Mouse (Mus musculus): ENCODE results near the gene Olfr924. TPM values are rescaled to one million over a fixed set of nuclear protein-coding genes. Genes with fewer than 3 reads are reported as not detected.
"Not testable (repeated sequence)": the region's sequence is repeated elsewhere in the genome, so short reads cannot be mapped to it uniquely, and the experiment has no call there.

The Olfr924 gene
- polyA plus RNA-seq (2016; fragmentation: Nextera tagmentation; extraction: Ambion mirVana) = not detected in 2 replicates

DNA sequence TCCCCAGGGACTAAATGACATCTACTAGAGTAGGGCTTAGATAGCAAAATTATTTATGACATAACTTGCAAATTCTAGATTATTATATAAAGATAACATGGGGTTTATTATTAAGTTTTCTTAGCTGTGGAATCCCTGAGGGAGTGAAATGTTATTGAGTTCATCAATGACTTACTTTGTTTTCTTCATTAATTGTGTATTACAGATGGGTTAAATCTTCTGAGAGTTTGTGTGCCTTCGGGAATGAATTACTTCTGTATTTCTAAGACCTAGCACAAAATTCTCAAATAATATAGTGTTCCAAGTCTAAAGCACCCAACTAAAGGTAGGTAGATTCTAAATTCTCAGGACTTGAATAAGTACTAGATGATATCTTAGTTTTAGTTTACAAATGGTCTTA lies at the start of gene Olfr924:
Gene Olfr924 (plus strand): TSS at position 301 of the 400 bp plus-strand sequence.
- H3K27ac ChIP-seq = no peak within 1 kb of the TSS
- H3K4me1 ChIP-seq = no peaks in the 10 kb centered on the region
- no peak within 1 kb of the TSS for H3K9ac ChIP-seq
- no peak for ATAC-seq
- WGBS (ENCODE audit: insufficient replicate concordance) = 69% methylated on average over 1 of the region's 1 CpGs
- H3K4me3 ChIP-seq = no peak within 1 kb of the TSS
- no peaks in the 10 kb centered on the region for H3K27me3 ChIP-seq (replicated peaks)
- H3K4me2 ChIP-seq = no peak within 1 kb of the TSS
- H3K9me3 ChIP-seq (replicated peaks) = no peaks in the 10 kb centered on the region
- no peaks in the 10 kb centered on the region for H3K36me3 ChIP-seq

DNA sequence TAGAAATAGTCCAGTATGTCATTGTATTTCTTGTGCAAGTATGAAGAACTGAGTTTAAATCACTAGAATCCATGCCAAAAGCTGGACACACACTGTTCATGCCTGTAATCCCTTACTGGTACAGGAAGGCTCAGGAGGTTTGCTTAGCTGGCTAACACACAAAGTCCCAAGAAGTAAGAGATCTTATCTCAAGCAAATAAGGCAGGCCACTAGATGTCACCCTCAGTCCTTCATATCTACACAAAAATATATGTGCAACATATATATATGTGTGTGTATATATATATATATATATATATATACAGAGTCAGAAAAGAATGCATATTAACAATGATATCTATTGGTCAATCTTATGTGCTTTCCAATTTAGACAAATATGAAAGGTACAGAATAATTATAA lies 38.6 kb upstream of the Olfr924 start:
- no peaks in the 10 kb centered on the region for H3K9me3 ChIP-seq (replicated peaks)

DNA sequence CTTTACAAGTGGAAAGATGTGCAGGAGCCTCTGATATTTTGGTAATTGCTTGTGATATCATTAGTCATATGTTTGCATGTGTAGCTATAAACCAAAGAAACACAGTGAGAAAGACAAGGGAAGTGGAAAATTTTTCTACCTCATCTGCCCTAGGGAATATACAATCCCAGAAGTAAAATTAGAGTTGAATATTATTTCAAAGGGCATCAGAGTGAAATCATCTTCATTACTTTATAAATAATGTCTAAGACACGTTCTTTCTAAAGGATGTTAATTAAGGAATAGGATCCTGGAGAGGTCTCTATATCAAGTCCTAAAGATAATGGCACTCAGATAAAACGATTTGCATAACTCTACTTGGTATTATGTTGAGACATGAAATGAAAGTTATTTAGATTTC lies 29.9 kb upstream of the Olfr924 start, which contains the start of gene Olfr922:
Gene Olfr922 (plus strand): TSS at position 301 of the 400 bp plus-strand sequence.
- H3K4me1 ChIP-seq = no peaks in the 10 kb centered on the region
- no peak within 1 kb of the TSS for H3K27ac ChIP-seq
- H3K9me3 ChIP-seq (replicated peaks) = no peaks in the 10 kb centered on the region
- no peaks in the 10 kb centered on the region for H3K36me3 ChIP-seq
- no peak within 1 kb of the TSS for H3K4me2 ChIP-seq
- WGBS (ENCODE audit: insufficient replicate concordance) = 43% methylated on average over 2 of the region's 2 CpGs
- H3K9ac ChIP-seq = no peak within 1 kb of the TSS
- H3K27me3 ChIP-seq (replicated peaks) = no peaks in the 10 kb centered on the region
- no peak within 1 kb of the TSS for H3K4me3 ChIP-seq
- ATAC-seq = no peak

More for the DNA sequence above, 38.6 kb upstream of the Olfr924 start:
- H3K36me3 ChIP-seq = no peaks in the 10 kb centered on the region
- no peak overlapping the region for H3K27ac ChIP-seq
- H3K27me3 ChIP-seq (replicated peaks) = no peaks in the 10 kb centered on the region
- no peak for ATAC-seq
- no peak overlapping the region for H3K4me3 ChIP-seq
- no peak overlapping the region for H3K9ac ChIP-seq
- no peaks in the 10 kb centered on the region for H3K4me1 ChIP-seq
- H3K4me2 ChIP-seq = no peak overlapping the region

DNA sequence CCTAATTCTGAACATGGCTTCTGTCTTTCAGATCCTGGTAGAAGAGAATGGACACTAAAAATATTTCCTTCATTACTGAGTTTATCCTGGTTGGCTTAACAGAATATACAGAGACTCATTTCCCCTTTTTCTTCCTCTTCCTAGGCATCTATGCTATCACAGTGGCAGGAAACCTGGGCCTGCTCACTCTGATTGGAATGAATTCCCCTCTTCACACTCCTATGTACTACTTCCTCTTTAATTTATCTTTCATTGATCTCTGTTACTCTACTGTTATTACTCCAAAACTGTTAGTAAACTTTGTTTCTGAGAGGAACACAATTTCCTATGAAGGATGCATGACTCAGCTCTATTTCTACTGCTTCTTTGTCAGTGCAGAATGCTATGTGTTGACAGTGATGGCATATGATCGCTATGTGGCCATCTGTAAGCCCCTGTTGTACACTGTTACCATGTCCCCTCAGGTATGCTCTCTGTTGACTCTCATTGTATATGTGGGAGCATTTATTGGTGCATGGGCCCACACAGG lies 28.7 kb upstream of the Olfr924 start:
- no peaks in the 10 kb centered on the region for H3K36me3 ChIP-seq
- no peak for ATAC-seq
- H3K9ac ChIP-seq = no peak overlapping the region
- H3K4me3 ChIP-seq = no peak overlapping the region
- no peaks in the 10 kb centered on the region for H3K27me3 ChIP-seq (replicated peaks)
- no peaks in the 10 kb centered on the region for H3K9me3 ChIP-seq (replicated peaks)
- H3K4me2 ChIP-seq = no peak overlapping the region
- 68% methylated on average over 1 of the region's 1 CpGs for WGBS (ENCODE audit: insufficient replicate concordance)
- H3K27ac ChIP-seq = no peak overlapping the region
- H3K4me1 ChIP-seq = no peaks in the 10 kb centered on the region

DNA sequence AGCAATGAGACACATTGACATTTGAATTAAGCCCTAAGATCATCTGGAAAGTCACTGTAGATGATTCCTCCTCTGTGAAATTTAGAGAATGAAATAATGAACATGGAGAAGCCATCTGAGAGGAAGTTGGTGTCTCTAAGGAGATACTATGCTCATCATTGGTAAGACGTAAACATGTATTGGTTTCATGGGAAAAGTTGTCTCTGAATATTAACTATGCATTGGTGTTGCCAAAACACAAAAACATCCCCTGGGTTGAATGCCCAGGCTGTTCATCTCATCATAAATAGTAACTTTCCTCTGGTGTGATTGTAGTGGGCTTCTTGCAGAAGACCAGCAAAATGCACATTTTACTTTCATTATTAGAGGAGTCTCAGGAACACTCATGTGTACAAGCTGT lies 18.0 kb upstream of the Olfr924 start, which contains the start of gene Olfr923:
Gene Olfr923 (plus strand): TSS at position 301 of the 400 bp plus-strand sequence.
- Histone ChIP-seq H3K27me3 (replicated peaks) (no peaks in the 10 kb centered on the region), H3K36me3 (no peaks in the 10 kb centered on the region), H3K4me3 (no peak within 1 kb of the TSS), H3K4me1 (no peaks in the 10 kb centered on the region), H3K9me3 (replicated peaks) (no peaks in the 10 kb centered on the region), H3K9ac (no peak within 1 kb of the TSS), H3K4me2 (no peak within 1 kb of the TSS), H3K27ac (no peak within 1 kb of the TSS)
- ATAC-seq = no peak
- WGBS (ENCODE audit: insufficient replicate concordance) = 64% methylated on average over 1 of the region's 1 CpGs

DNA sequence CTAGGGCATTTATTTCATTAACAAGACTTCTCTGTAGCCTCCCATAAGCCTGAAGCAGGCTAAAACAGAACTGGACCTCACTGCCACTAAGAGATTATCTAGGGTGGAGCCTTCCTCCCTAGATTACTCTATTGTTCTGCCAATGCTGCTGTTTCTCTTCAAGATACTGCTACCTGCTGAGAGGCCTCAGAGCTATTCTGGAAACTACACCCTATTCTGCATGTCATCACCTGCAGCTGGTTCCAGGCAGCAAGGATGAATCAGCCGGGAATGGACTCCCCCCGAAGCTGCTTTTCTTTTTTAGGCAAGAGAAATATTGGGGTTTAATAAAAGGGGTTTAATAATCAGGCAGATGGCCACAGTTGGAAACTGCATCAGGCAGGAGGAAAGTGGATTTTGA lies 11.2 kb upstream of the Olfr924 start:
- no peaks in the 10 kb centered on the region for H3K36me3 ChIP-seq
- no peak for ATAC-seq
- H3K27ac ChIP-seq = no peak overlapping the region
- no peak overlapping the region for H3K4me2 ChIP-seq
- H3K4me3 ChIP-seq = no peak overlapping the region
- no peaks in the 10 kb centered on the region for H3K4me1 ChIP-seq
- WGBS (ENCODE audit: insufficient replicate concordance) = 78% methylated on average over 2 of the region's 2 CpGs
- no peak overlapping the region for H3K9ac ChIP-seq
- no peaks in the 10 kb centered on the region for H3K27me3 ChIP-seq (replicated peaks)
- H3K9me3 ChIP-seq (replicated peaks) = no peaks in the 10 kb centered on the region

DNA sequence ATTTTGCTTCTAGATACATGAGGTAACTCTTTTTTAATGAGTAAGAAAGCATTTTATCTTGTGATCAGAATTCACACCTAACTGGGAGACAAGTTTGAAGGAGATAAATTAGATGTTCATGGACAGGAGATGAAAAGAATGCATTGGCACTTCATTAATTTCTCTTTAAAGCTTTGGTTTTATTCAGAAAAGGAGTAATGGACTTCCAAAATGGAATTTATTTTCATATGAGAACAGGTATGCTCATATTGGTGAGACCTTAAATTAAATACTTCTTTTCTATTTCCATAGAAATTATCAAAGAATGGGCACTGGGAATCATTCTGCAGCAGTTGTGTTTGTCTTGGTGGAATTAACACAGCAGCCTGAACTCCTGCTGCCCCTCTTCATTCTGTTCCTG lies 10.5 kb downstream of the Olfr924 start, which contains the start of gene Olfr26:
Gene Olfr26 (plus strand): TSS at position 301 of the 400 bp plus-strand sequence.
- no peak within 1 kb of the TSS for H3K4me3 ChIP-seq
- no peak within 1 kb of the TSS for H3K4me2 ChIP-seq
- H3K36me3 ChIP-seq = no peaks in the 10 kb centered on the region
- no peak within 1 kb of the TSS for H3K9ac ChIP-seq
- no peaks in the 10 kb centered on the region for H3K9me3 ChIP-seq (replicated peaks)
- ATAC-seq = no peak
- no peaks in the 10 kb centered on the region for H3K4me1 ChIP-seq
- no peak within 1 kb of the TSS for H3K27ac ChIP-seq
- H3K27me3 ChIP-seq (replicated peaks) = no peaks in the 10 kb centered on the region

DNA sequence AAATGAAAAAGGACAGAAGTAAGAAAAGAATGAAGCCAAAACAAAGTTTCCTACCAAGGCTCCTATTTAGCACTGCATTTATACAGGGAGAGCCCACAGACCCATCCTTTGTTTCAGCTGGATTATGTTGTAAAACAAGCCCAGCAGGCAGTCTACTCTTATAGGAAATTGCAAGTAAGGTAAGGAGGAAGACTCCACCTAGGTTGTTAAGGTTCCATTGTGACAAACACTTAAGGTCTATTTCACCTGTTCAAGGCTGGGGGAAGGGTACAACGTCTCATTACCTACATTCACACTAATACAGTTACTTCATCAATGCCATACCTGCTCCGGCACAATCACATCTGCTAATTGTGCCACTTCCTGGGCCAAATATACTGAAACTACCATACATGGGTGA lies 30.6 kb downstream of the Olfr924 start:
- H3K36me3 ChIP-seq; H3K4me3 ChIP-seq; H3K27ac ChIP-seq; H3K9me3 ChIP-seq (replicated peaks); H3K4me1 ChIP-seq; H3K4me2 ChIP-seq; ATAC-seq; H3K9ac ChIP-seq; H3K27me3 ChIP-seq (replicated peaks): not testable (repeated sequence)
- WGBS (ENCODE audit: insufficient replicate concordance) = 52% methylated on average over 2 of the region's 2 CpGs

DNA sequence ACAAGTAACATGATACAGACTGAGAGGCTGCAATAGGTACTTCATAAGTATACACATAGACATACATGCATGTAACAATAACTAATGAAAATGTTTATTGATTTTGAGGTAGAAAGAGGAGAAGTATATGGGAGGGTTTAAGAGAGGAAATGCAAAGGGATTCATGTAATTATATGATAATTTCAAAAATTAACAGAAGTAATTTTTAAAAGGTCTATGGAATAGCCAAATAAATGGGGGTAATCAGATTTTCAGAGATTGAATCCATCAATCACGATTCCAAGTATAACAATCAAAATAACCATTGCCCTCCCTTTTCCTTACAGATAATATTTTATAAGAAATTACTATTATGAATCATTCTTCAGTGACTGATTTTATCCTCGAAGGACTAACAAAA lies 32.6 kb downstream of the Olfr924 start, which contains the start of gene Olfr926:
Gene Olfr926 (plus strand): TSS at position 301 of the 400 bp plus-strand sequence.
- WGBS (ENCODE audit: insufficient replicate concordance) = 63% methylated on average over 2 of the region's 2 CpGs

More for the DNA sequence above, 32.6 kb downstream of the Olfr924 start, which contains the start of gene Olfr926:
- Histone ChIP-seq H3K4me1 (no peaks in the 10 kb centered on the region), H3K9me3 (replicated peaks) (0 out of 2 replicates have a peak, but pooled peaks cover 5% of the 10 kb centered on the region), H3K9ac (no peak within 1 kb of the TSS), H3K27ac (no peak within 1 kb of the TSS), H3K4me3 (no peak within 1 kb of the TSS), H3K4me2 (no peak within 1 kb of the TSS), H3K27me3 (replicated peaks) (no peaks in the 10 kb centered on the region), H3K36me3 (no peaks in the 10 kb centered on the region)
- ATAC-seq = no peak

Other genes with a start within 250 kb of the Olfr924 start
- gene Olfr914, start 239.3 kb upstream of the Olfr924 start, polyA plus RNA-seq (2016; fragmentation: Nextera tagmentation; extraction: Ambion mirVana) = not detected in 2 replicates
- not detected in 2 replicates for gene Olfr916, start 184.6 kb upstream of the Olfr924 start, polyA plus RNA-seq (2016; fragmentation: Nextera tagmentation; extraction: Ambion mirVana)
- gene Olfr917, start 178.6 kb upstream of the Olfr924 start, polyA plus RNA-seq (2016; fragmentation: Nextera tagmentation; extraction: Ambion mirVana) = not detected in 2 replicates
- not detected in 2 replicates for gene Olfr918, start 169.8 kb upstream of the Olfr924 start, polyA plus RNA-seq (2016; fragmentation: Nextera tagmentation; extraction: Ambion mirVana)
- gene Olfr919, start 140.8 kb upstream of the Olfr924 start, polyA plus RNA-seq (2016; fragmentation: Nextera tagmentation; extraction: Ambion mirVana) = not detected in 2 replicates
- 9.0 and 9.2 TPM in 2 replicates for gene Vwa5a, start 126.2 kb upstream of the Olfr924 start, polyA plus RNA-seq (2016; fragmentation: Nextera tagmentation; extraction: Ambion mirVana)
- not detected in 2 replicates for gene Olfr920, start 92.2 kb upstream of the Olfr924 start, polyA plus RNA-seq (2016; fragmentation: Nextera tagmentation; extraction: Ambion mirVana)
- not detected in 2 replicates for gene Olfr921, start 71.4 kb upstream of the Olfr924 start, polyA plus RNA-seq (2016; fragmentation: Nextera tagmentation; extraction: Ambion mirVana)
- not detected in 2 replicates for gene Olfr922, start 29.8 kb upstream of the Olfr924 start, polyA plus RNA-seq (2016; fragmentation: Nextera tagmentation; extraction: Ambion mirVana)
- gene Olfr923, start 17.9 kb upstream of the Olfr924 start, polyA plus RNA-seq (2016; fragmentation: Nextera tagmentation; extraction: Ambion mirVana) = not detected in 2 replicates
- not detected in 2 replicates for gene Olfr26, start 10.6 kb downstream of the Olfr924 start, polyA plus RNA-seq (2016; fragmentation: Nextera tagmentation; extraction: Ambion mirVana)
- gene Olfr926, start 32.7 kb downstream of the Olfr924 start, polyA plus RNA-seq (2016; fragmentation: Nextera tagmentation; extraction: Ambion mirVana) = not detected in 2 replicates
- gene Olfr930, start 85.4 kb downstream of the Olfr924 start, polyA plus RNA-seq (2016; fragmentation: Nextera tagmentation; extraction: Ambion mirVana) = not detected in 2 replicates
- not detected in 2 replicates for gene Olfr933, start 127.9 kb downstream of the Olfr924 start, polyA plus RNA-seq (2016; fragmentation: Nextera tagmentation; extraction: Ambion mirVana)
- gene Olfr934, start 143.9 kb downstream of the Olfr924 start, polyA plus RNA-seq (2016; fragmentation: Nextera tagmentation; extraction: Ambion mirVana) = not detected in 2 replicates
- gene Olfr935, start 155.2 kb downstream of the Olfr924 start, polyA plus RNA-seq (2016; fragmentation: Nextera tagmentation; extraction: Ambion mirVana) = not detected in 2 replicates
- not detected in 2 replicates for gene Olfr146, start 178.9 kb downstream of the Olfr924 start, polyA plus RNA-seq (2016; fragmentation: Nextera tagmentation; extraction: Ambion mirVana)
- not detected in 2 replicates for gene Olfr937, start 220.5 kb downstream of the Olfr924 start, polyA plus RNA-seq (2016; fragmentation: Nextera tagmentation; extraction: Ambion mirVana)
- not detected in 2 replicates for gene Olfr938, start 234.4 kb downstream of the Olfr924 start, polyA plus RNA-seq (2016; fragmentation: Nextera tagmentation; extraction: Ambion mirVana)

All from liver, embryonic 12.5 days (tissue).